Comparison of ENCODE assay signal across 7 mouse cellular contexts in genomic region chr2:145887937-145888765, GRCm38 (mm10). TPM values are rescaled to one million over a fixed set of nuclear protein-coding genes. Genes with fewer than 3 reads are reported as not detected.
A peak's percentile ranks its signal among the peaks of the same experiment; 100 is the strongest.
DNase-seq lines count a peak whose midpoint lies in the region; ATAC-seq and TF ChIP-seq lines count a peak whose summit lies in the region.

No protein-coding gene starts in this region.

- no peak overlapping the region for H3K4me3 ChIP-seq in testis, adult 2 months (ENCODE audit: control insufficient read depth, low read depth, low read length)
- H3K4me3 ChIP-seq in heart, embryonic 10.5 days, result no peak overlapping the region
- no peak overlapping the region; the same call in 1 of the 2 replicates for H3K4me3 ChIP-seq in lung, embryonic 16.5 days (ENCODE audit: low read length)

- peak overlapping the region; percentile 28; the same call in 1 of the 2 replicates for H3K9ac ChIP-seq in lung, embryonic 16.5 days (ENCODE audit: low read length)

- H3K36me3 ChIP-seq in testis, adult 2 months (ENCODE audit: control insufficient read depth, insufficient read depth, low read length), result no peaks in the 10 kb centered on the region
- peaks cover 19% of the 10 kb centered on the region; the same call in 1 of the 2 replicates for H3K36me3 ChIP-seq in heart, embryonic 10.5 days
- peaks cover 19% of the 10 kb centered on the region for H3K36me3 ChIP-seq in lung, embryonic 16.5 days (ENCODE audit: control insufficient read depth, insufficient read depth, low read length)

- peak overlapping the region; percentile 60 for H3K27ac ChIP-seq in testis, adult 2 months (ENCODE audit: control insufficient read depth, insufficient read depth, low read depth, low read length)
- peak overlapping the region; percentile 88 for H3K27ac ChIP-seq in heart, embryonic 10.5 days
- peak overlapping the region; percentile 89 for H3K27ac ChIP-seq in lung, embryonic 16.5 days (ENCODE audit: low read length)

- peaks cover 11% of the 10 kb centered on the region for H3K4me1 ChIP-seq in testis, adult 2 months (ENCODE audit: control insufficient read depth, insufficient read depth, low read length)
- H3K4me1 ChIP-seq in heart, embryonic 10.5 days, result peaks cover 46% of the 10 kb centered on the region
- peaks cover 35% of the 10 kb centered on the region for H3K4me1 ChIP-seq in lung, embryonic 16.5 days (replicated peaks; ENCODE audit: control insufficient read depth, insufficient read depth, low read length)

- TF ChIP-seq POLR2A in testis, adult 2 months (IDR thresholded peaks at IDR 0.05; ENCODE audit: control insufficient read depth, low read depth, low read length), result no peak

- WGBS in heart, embryonic 10.5 days, result 40% methylated on average over 14 of the region's 14 CpGs
- 40% methylated on average over 14 of the region's 14 CpGs for WGBS in lung, embryonic 16.5 days

- peak overlapping the region; percentile 32 for H3K4me2 ChIP-seq in lung, embryonic 16.5 days (ENCODE audit: low read depth, low read length)

- no peak for DNase-seq in testis, postnatal 10 days (ENCODE audit: low spot score)
- DNase-seq in embryo, embryonic 10.5 days (ENCODE audit: low spot score), result peak; percentile 52
- DNase-seq in heart, embryonic 10.5 days (ENCODE audit: low spot score), result peak; percentile 86
- peak; percentile 65 to 81 for DNase-seq in kidney, postnatal 36 days
- DNase-seq in thymus, postnatal 0 days (ENCODE audit: low spot score), result no peak

- TF ChIP-seq CTCF in testis, adult 2 months (IDR thresholded peaks at IDR 0.05; ENCODE audit: control insufficient read depth, insufficient read depth, insufficient replicate concordance, low read depth, low read length), result peak; percentile 51; the same call in 1 of the 2 replicates

- no peaks in the 10 kb centered on the region for H3K9me3 ChIP-seq in heart, embryonic 10.5 days
- H3K9me3 ChIP-seq in lung, embryonic 16.5 days (ENCODE audit: control insufficient read depth, low read length), result no peaks in the 10 kb centered on the region

- H3K27me3 ChIP-seq in testis, adult 2 months (ENCODE audit: control insufficient read depth, insufficient read depth, low read length), result no peaks in the 10 kb centered on the region
- H3K27me3 ChIP-seq in heart, embryonic 10.5 days (ENCODE audit: insufficient read depth, poor library complexity, severe bottlenecking), result no peaks in the 10 kb centered on the region
- H3K27me3 ChIP-seq in lung, embryonic 16.5 days (ENCODE audit: control insufficient read depth, insufficient read depth, low read depth, low read length), result no peaks in the 10 kb centered on the region

- ATAC-seq in lung, embryonic 16.5 days (ENCODE audit: low read depth), result peak; percentile 93

RNA-seq across cellular contexts. Expression of gene Naa20, which starts 13.7 kb away (rescaled TPM):
- 27.0 and 32.1 TPM in 2 replicates for polyA plus RNA-seq in testis, adult 2 months (2012; rRNA removed)
- polyA plus RNA-seq in heart, embryonic 10.5 days (2016; fragmentation: Nextera tagmentation; extraction: Ambion mirVana), result 186 and 196 TPM in 2 replicates
- 151 and 152 TPM in 2 replicates for polyA plus RNA-seq in lung, embryonic 16.5 days (2015; fragmentation: Nextera tagmentation; extraction: Ambion mirVana)
- polyA plus RNA-seq in thymus, postnatal 0 days (2015; fragmentation: Nextera tagmentation; extraction: Ambion mirVana), result 158 and 162 TPM in 2 replicates

RNA-seq across cellular contexts. Expression of gene Cfap61, which starts 46.4 kb away (rescaled TPM):
- polyA plus RNA-seq in testis, adult 2 months (2012; rRNA removed), result 78.8 and 83.5 TPM in 2 replicates
- polyA plus RNA-seq in heart, embryonic 10.5 days (2016; fragmentation: Nextera tagmentation; extraction: Ambion mirVana), result 0.55 and 1.0 TPM in 2 replicates
- polyA plus RNA-seq in lung, embryonic 16.5 days (2015; fragmentation: Nextera tagmentation; extraction: Ambion mirVana), result 2.3 and 2.5 TPM in 2 replicates
- 0.15 and 0.30 TPM in 2 replicates for polyA plus RNA-seq in thymus, postnatal 0 days (2015; fragmentation: Nextera tagmentation; extraction: Ambion mirVana)

RNA-seq across cellular contexts. Expression of gene Crnkl1, which starts 46.7 kb away (rescaled TPM):
- polyA plus RNA-seq in testis, adult 2 months (2012; rRNA removed), result 8.3 and 17.1 TPM in 2 replicates
- 21.8 and 26.9 TPM in 2 replicates for polyA plus RNA-seq in heart, embryonic 10.5 days (2016; fragmentation: Nextera tagmentation; extraction: Ambion mirVana)
- polyA plus RNA-seq in lung, embryonic 16.5 days (2015; fragmentation: Nextera tagmentation; extraction: Ambion mirVana), result 25.9 and 27.4 TPM in 2 replicates
- polyA plus RNA-seq in thymus, postnatal 0 days (2015; fragmentation: Nextera tagmentation; extraction: Ambion mirVana), result 38.3 and 39.1 TPM in 2 replicates

Comparison
In these comparisons a context has a peak if more than half of its experiments do, and no peak if none do; other contexts are left out.
1. DNase-seq: peak in embryo, embryonic 10.5 days (single experiment), heart, embryonic 10.5 days (single experiment) and kidney, postnatal 36 days (2 of 2); none in testis, postnatal 10 days (single experiment) and thymus, postnatal 0 days (single experiment).
2. RNA of gene Cfap61, which starts 46.4 kb away (polyA plus RNA-seq): 78.8 to 83.5 TPM in testis, adult 2 months; 2.3 to 2.5 TPM in lung, embryonic 16.5 days, 0.55 to 1.0 TPM in heart, embryonic 10.5 days and 0.15 to 0.30 TPM in thymus, postnatal 0 days; every median in the first group is over 10 times any median in the second.
3. Peak in every context shown above with its lines, with median percentiles within 50 percentile points of each other: H3K27ac ChIP-seq.